Mouse (Mus musculus): ENCODE measurements around the gene Alyref. TPM values are rescaled to one million over a fixed set of nuclear protein-coding genes. Genes with fewer than 3 reads are reported as not detected.
"Not testable (repeated sequence)": the region's sequence is repeated elsewhere in the genome, so short reads cannot be mapped to it uniquely, and the experiment has no call there.

Gene Alyref
- polyA plus RNA-seq, 1 experiment from 2014 or later, result 219 TPM

GRCm38 (mm10) chr11:120562949-120563348 is 35.2 kb downstream of the Alyref start:
- Histone ChIP-seq H3K27me3 (replicated peaks) (no peaks in the 10 kb centered on the region), H3K36me3 (peaks cover 92% of the 10 kb centered on the region), H3K9ac (replicated peaks) (no peak overlapping the region), H3K27ac (replicated peaks) (no peak overlapping the region), H3K9me3 (replicated peaks) (no peaks in the 10 kb centered on the region), H3K4me1 (0 out of 2 replicates have a peak, but pooled peaks cover 1% of the 10 kb centered on the region), H3K4me3 (replicated peaks) (no peak overlapping the region), H3K4me2 (no peak overlapping the region)
- whole genome bisulfite sequencing, result 97% methylated on average over 13 of the region's 13 CpGs
- ATAC-seq (ENCODE audit: low FRiP score), result no peak

- Histone ChIP-seq H3K9ac (replicated peaks) (no peak overlapping the region), H3K9me3 (replicated peaks) (no peaks in the 10 kb centered on the region; the same call in 1 of the 2 replicates), H3K27ac (replicated peaks) (no peak overlapping the region), H3K27me3 (replicated peaks) (no peaks in the 10 kb centered on the region), H3K36me3 (peaks cover 74% of the 10 kb centered on the region), H3K4me1 (no peaks in the 10 kb centered on the region), H3K4me3 (replicated peaks) (no peak overlapping the region), H3K4me2 (no peak overlapping the region)
- no peak for ATAC-seq (ENCODE audit: low FRiP score)
- WGBS, result 94% methylated on average over 13 of the region's 13 CpGs
These were observed 37.0 kb downstream of the Alyref start for GRCm38 (mm10) chr11:120560952-120561728.

GRCm38 (mm10) chr11:120558843-120559242 is 39.3 kb downstream of the Alyref start:
- not testable (repeated sequence) for H3K27ac ChIP-seq (replicated peaks); H3K9ac ChIP-seq (replicated peaks); H3K4me2 ChIP-seq; H3K9me3 ChIP-seq (replicated peaks); H3K4me3 ChIP-seq (replicated peaks); H3K4me1 ChIP-seq; ATAC-seq (ENCODE audit: low FRiP score); H3K27me3 ChIP-seq (replicated peaks)
- WGBS, result 90% methylated on average over 6 of the region's 6 CpGs
- H3K36me3 ChIP-seq, result peaks cover 52% of the 10 kb centered on the region

- Histone ChIP-seq H3K36me3 (peaks cover 17% of the 10 kb centered on the region), H3K9me3 (replicated peaks) (no peaks in the 10 kb centered on the region; the same call in 1 of the 2 replicates), H3K27me3 (replicated peaks) (no peaks in the 10 kb centered on the region), H3K27ac (replicated peaks) (no peak overlapping the region), H3K9ac (replicated peaks) (no peak overlapping the region), H3K4me2 (no peak overlapping the region), H3K4me1 (peaks cover 7% of the 10 kb centered on the region), H3K4me3 (replicated peaks) (no peak overlapping the region)
- ATAC-seq (ENCODE audit: low FRiP score), result no peak
- 92% methylated on average over 2 of the region's 2 CpGs for WGBS
These were observed 42.9 kb downstream of the Alyref start for GRCm38 (mm10) chr11:120555260-120555659.

GRCm38 (mm10) chr11:120554834-120555233 is 43.3 kb downstream of the Alyref start:
- 88% methylated on average over 7 of the region's 7 CpGs for WGBS
- H3K4me3 ChIP-seq (replicated peaks), result no peak overlapping the region
- no peak overlapping the region for H3K9ac ChIP-seq (replicated peaks)
- no peaks in the 10 kb centered on the region for H3K27me3 ChIP-seq (replicated peaks)
- no peak for ATAC-seq (ENCODE audit: low FRiP score)
- peaks cover 12% of the 10 kb centered on the region for H3K36me3 ChIP-seq
- peaks cover 12% of the 10 kb centered on the region for H3K4me1 ChIP-seq
- no peaks in the 10 kb centered on the region; the same call in 1 of the 2 replicates for H3K9me3 ChIP-seq (replicated peaks)
- no peak overlapping the region for H3K4me2 ChIP-seq
- no peak overlapping the region for H3K27ac ChIP-seq (replicated peaks)

GRCm38 (mm10) chr11:120552736-120553135 is 45.4 kb downstream of the Alyref start:
- H3K4me3 ChIP-seq (replicated peaks), result no peak overlapping the region
- peaks cover 24% of the 10 kb centered on the region for H3K4me1 ChIP-seq
- ATAC-seq (ENCODE audit: low FRiP score), result no peak
- H3K27me3 ChIP-seq (replicated peaks), result no peaks in the 10 kb centered on the region
- 81% methylated on average over 5 of the region's 5 CpGs for WGBS
- H3K27ac ChIP-seq (replicated peaks), result no peak overlapping the region
- no peaks in the 10 kb centered on the region; the same call in 1 of the 2 replicates for H3K9me3 ChIP-seq (replicated peaks)
- H3K36me3 ChIP-seq, result no peaks in the 10 kb centered on the region
- H3K4me2 ChIP-seq, result no peak overlapping the region
- H3K9ac ChIP-seq (replicated peaks), result no peak overlapping the region

- Histone ChIP-seq H3K27ac (replicated peaks) (peak within 1 kb of the TSS; percentile 87), H3K4me2 (peak within 1 kb of the TSS; percentile 92), H3K4me3 (replicated peaks) (peak within 1 kb of the TSS; percentile 94), H3K9me3 (replicated peaks) (no peaks in the 10 kb centered on the region), H3K4me1 (peaks cover 38% of the 10 kb centered on the region), H3K36me3 (no peaks in the 10 kb centered on the region), H3K9ac (replicated peaks) (peak within 1 kb of the TSS; percentile 98), H3K27me3 (replicated peaks) (no peaks in the 10 kb centered on the region)
- ATAC-seq (ENCODE audit: low FRiP score), result no peak
- 95% methylated on average over 28 of the region's 28 CpGs for WGBS
These were observed 47.2 kb downstream of the Alyref start, which contains the start of gene Ppp1r27 for GRCm38 (mm10) chr11:120550810-120551440. Gene Ppp1r27, minus strand, starts transcription at chr11:120551132.

GRCm38 (mm10) chr11:120549986-120550809 is 48.0 kb downstream of the Alyref start:
- no peaks in the 10 kb centered on the region for H3K9me3 ChIP-seq (replicated peaks)
- peak overlapping the region; percentile 87 for H3K27ac ChIP-seq (replicated peaks)
- no peak for ATAC-seq (ENCODE audit: low FRiP score)
- WGBS, result 76% methylated on average over 11 of the region's 11 CpGs
- H3K9ac ChIP-seq (replicated peaks), result peak overlapping the region; percentile 98
- peak overlapping the region; percentile 94 for H3K4me3 ChIP-seq (replicated peaks)
- peaks cover 43% of the 10 kb centered on the region for H3K4me1 ChIP-seq
- no peaks in the 10 kb centered on the region for H3K27me3 ChIP-seq (replicated peaks)
- H3K36me3 ChIP-seq, result no peaks in the 10 kb centered on the region
- H3K4me2 ChIP-seq, result peak overlapping the region; percentile 92

GRCm38 (mm10) chr11:120549168-120549945 is 48.8 kb downstream of the Alyref start, which contains the start of gene Mcrip1:
Gene Mcrip1, minus strand, starts transcription at chr11:120549727.
- Histone ChIP-seq H3K9ac (replicated peaks) (peak within 1 kb of the TSS; percentile 98), H3K27ac (replicated peaks) (peak within 1 kb of the TSS; percentile 87), H3K36me3 (peaks cover 5% of the 10 kb centered on the region), H3K27me3 (replicated peaks) (no peaks in the 10 kb centered on the region), H3K4me2 (peak within 1 kb of the TSS; percentile 92), H3K4me3 (replicated peaks) (peak within 1 kb of the TSS; percentile 94), H3K4me1 (peaks cover 43% of the 10 kb centered on the region), H3K9me3 (replicated peaks) (no peaks in the 10 kb centered on the region)
- WGBS, result under 1% methylated on average over 67 of the region's 87 CpGs
- peak; percentile 93 for ATAC-seq (ENCODE audit: low FRiP score)

GRCm38 (mm10) chr11:120548786-120549167 is 49.4 kb downstream of the Alyref start:
- 0 out of 2 replicates have a peak, but pooled peaks have one; percentile 4 for ATAC-seq (ENCODE audit: low FRiP score)

More at GRCm38 (mm10) chr11:120548786-120549167, 49.4 kb downstream of the Alyref start:
- peak overlapping the region; percentile 87 for H3K27ac ChIP-seq (replicated peaks)
- peak overlapping the region; percentile 94 for H3K4me3 ChIP-seq (replicated peaks)
- peak overlapping the region; percentile 92 for H3K4me2 ChIP-seq
- H3K4me1 ChIP-seq, result peaks cover 43% of the 10 kb centered on the region
- H3K9me3 ChIP-seq (replicated peaks), result no peaks in the 10 kb centered on the region
- no peaks in the 10 kb centered on the region for H3K27me3 ChIP-seq (replicated peaks)
- 32% methylated on average over 7 of the region's 7 CpGs for WGBS
- peaks cover 11% of the 10 kb centered on the region for H3K36me3 ChIP-seq
- H3K9ac ChIP-seq (replicated peaks), result peak overlapping the region; percentile 98
